Mouse (Mus musculus) right cerebral cortex, postnatal 10 days (tissue): ENCODE measurements around the gene Ak4.
A peak's percentile ranks its signal among the peaks of the same experiment; 100 is the strongest.
"Not testable (repeated sequence)": the region's sequence is repeated elsewhere in the genome, so short reads cannot be mapped to it uniquely, and the experiment has no call there.

Source experiments
- DNase-seq, 2 experiments: peaks; one replicate each; pipeline ENCODE4 v3.0.0; 2021; ENCODE audit warnings: low spot score in 2 of 2

Gene Ak4

DNA sequence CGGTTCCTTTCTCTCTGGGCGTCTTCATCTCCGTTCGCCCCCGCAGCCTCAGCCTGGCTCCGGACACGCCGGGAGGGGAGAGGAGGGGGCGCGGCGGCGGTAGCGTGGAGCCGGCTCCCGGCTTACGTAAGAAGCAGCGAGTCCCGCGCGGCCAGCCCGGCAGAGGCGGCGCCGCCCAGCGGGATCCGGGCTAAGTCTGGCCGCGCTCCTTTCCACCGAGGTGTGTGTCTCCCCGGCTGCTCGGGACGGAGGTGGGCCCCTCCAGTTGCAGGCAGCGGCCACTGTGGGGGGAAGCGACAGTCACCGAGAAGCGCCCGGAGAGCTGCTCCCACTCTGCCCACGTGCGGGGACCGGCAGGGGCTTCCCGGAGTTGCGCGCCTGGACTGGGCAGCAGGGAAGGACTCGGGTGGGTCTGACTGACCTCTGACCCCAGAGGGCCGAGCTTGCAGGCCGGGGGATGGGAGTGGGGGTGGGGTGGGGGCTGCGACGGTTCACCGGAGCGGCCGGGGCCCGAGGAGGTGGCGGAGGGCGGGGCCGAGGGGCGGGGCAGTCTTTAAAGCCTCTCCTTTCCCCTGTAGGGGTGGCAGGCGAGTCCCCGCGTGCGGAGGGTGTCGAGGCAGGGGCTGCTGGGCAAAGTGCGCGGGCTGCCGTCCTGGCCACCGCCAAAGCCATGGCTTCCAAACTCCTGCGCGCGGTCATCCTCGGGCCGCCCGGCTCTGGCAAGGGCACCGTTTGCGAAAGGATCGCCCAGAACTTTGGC lies at the start of gene Ak4:
Gene Ak4, plus strand, starts transcription at position 127 of the 760 bp plus-strand sequence.
- DNase-seq: peak; percentile 57 to 61

DNA sequence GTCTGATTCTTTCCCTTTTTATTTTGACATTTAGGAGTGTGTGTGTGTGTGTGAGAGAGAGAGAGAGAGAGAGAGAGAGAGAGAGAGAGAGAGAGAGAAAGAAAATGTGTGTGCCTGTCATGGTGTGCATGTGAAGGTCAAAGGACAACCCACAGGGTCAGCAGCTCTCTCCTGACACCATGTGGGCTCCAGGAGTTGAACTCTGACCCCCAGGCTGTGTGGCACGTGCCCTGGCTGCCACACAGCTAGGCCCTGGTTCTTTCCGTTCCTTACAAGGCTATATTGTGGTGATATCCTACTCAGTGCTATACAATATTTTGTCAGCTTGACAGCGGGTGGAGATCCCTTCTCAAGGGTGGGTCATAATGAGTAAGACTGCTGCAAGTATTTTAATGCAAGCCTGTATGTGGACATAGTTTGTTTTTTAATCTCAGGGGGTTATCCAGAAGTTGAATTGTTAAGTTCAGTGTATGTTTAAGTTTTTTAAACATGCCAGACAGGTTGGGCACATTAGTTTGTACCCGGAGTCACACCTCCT lies 49.3 kb upstream of the Ak4 start:
- no peak for DNase-seq

DNA sequence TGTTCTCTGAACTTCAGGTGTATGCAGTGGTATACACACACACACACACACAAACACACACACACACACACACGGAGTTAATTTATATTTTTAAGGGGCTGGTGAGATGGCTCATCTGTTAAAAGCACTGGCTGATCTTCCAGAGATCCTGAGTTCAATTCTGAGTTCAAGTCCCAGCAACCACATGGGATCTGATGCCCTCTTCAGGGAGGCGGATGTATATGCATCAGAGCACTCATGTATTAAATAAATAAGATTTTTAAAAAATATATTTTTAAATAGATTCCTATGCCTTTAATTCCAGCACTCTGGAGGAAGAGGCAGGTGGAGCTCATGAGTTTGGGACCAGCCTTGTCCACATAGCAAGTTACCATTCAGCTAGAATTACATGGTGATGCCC lies 46.8 kb upstream of the Ak4 start:
- DNase-seq: no peak

DNA sequence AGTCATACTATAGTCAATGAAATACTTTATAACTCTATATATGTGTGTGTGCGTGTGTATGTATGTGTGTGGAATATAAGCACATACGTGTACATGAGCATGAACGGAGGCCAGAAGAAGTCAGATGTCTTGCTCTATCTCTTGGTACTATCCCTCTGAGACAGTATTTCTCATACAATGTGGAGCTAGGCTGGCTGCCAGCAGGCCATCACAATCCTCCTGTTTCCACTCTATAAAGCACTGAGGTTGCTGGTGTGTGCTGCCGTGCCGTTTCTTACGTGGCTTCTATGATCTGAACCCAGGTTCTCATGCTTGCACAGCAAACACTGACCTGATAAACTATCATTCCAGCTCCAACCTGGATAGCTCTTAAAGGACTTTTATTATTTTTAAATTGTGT lies 46.3 kb upstream of the Ak4 start:
- DNase-seq: peak in 1 of 2 experiments; percentile 34

DNA sequence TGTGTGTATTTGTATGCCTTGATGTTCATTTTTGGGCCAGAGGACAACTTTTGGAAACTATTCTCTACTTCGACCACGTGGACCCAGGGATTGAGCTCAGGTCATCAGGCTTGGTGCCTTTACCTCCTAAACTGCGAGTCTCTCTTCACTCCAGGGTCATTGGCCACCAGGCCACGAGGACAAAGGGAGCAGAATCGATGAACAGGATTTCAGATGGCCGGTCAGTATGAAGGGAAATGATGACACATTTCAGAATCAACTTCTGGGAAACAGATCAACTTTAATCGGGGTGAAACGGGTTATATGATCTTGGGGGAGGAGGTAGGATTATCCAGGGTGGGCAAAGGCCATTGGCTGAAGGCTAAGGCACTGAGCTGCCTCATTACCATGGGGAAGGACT lies 45.0 kb upstream of the Ak4 start:
- DNase-seq: no peak

DNA sequence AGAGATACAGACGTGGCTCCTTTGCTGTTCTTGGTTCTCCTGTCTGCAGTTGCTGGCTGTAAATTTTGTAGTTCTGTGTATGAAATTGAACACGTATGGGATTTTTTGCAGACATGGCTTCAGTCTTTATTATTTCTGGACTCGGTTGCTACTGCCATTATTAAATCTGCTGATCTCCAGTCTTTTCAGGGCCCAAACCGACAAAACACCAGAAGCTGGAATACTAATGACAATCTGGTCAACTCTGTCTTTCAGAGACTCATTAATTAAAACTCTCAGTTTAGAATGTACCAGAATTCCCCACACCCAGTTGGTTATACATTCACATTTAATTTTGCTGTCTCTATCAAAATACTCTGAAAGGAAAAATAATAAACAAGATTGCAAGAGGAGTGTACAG lies 42.2 kb upstream of the Ak4 start:
- no peak for DNase-seq

DNA sequence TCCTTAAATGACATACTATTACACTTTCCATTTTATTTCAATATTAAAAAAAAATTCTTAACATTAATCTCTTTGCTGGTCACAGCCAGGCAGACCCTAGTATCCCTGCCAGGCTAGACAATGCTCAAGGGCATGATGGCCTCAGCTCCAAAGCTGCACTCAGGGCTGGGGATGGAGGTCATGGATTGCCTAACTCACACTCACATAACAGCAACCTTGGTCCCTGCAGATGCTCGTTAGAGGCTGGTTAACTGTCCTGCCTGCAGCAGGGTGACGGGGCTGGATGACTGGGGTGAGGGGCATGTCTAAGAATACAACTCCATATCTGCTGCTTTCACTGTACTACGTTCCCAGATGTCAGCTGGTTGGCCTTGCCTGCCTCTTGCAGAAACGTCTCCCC lies 40.8 kb upstream of the Ak4 start:
- no peak for DNase-seq

DNA sequence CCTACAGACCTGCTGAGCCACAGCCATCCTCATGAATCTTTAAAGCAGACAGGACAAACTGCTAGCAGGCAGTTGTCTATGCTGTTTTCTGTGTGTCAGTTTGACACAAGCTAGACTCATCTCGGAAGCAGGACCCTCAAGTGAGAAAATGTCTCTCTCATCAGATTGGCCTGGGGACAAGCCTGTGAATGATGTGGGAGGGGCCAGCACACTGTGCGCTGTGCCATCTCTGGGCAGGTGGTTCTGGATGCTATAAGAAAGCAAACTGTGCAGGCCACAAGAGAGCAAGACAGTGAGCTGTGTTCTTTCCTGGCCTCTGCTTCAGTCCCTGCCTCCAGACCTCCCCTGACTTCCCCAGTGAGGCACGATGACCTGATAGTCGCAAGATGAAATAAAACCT lies 40.3 kb upstream of the Ak4 start:
- no peak for DNase-seq

DNA sequence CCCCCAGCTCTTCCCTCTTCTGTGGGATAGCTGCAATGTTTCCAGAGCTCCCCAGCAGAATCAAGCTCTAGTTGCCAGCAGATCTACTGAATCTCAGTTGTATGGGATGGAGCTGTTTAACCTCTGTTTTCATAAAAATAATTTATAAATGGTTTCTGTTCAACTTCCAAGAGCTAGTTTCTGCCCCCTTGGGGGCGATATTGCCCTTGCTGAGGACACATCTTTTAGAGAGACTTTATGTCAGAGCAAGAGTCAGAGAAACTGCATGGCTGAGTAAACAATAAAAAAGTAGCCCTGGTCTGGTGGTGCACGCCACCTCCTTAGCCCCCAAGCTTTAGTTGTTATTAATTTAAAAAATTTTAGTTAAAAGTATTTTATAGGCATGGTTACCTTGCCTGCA lies 34.1 kb upstream of the Ak4 start:
- no peak for DNase-seq

DNA sequence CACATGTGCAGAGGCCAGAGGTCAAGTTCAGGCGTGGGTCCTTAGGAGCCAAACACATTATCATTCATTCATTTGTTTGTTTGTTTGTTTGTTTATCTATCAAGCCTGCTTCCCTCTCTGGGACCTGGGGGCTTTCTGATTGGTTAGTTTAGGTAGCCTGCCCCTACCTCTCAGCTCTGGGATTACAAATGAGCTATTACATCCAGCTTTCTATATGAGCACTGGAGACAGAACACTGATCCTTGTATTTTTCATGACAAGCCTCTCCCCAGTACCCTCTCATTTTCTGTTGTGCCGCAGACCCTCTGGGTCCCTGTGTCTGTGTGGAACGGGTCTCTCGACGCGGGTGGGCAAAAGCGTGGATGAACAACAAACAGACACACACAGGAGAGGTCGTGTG lies 30.8 kb upstream of the Ak4 start:
- DNase-seq: no peak

DNA sequence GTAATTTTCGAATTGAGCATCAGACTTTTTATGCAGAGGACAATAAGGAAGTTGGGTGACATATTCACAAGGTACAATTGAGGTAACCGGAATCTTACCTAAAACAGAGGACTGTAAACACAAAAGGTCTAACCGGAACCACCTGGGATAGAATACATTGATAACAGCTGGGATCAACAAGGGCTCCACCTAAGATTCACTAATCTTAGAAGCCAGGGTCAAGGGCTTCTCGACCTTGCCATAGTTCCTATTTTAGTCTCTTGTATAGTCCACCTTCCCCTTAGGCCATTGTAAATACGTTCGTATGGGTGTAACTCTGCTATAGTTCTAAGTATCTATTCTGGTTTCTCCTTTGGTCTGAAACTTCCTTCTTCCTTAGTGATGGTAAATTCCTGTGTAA lies 30.4 kb upstream of the Ak4 start:
- not testable (repeated sequence) for DNase-seq

DNA sequence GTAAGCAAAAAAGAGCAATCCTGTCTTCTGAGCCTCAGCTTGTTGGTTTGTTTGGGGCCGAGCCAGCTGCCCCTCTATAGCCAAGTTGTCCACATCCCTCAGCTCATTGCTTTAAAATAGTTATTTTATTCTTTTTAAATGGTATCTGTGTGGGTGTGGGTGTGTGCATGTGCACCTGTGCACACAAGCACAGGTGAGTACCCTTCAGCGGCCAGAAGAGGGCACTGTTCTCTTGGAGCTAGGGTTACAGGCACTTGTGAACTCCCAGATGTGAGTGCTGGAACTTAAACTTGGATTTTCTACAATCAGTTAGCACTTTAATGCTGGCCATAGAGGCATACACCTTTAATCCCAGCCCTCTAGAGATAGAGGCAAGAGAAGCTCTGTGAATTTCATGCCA lies 26.8 kb upstream of the Ak4 start:
- peak in 1 of 2 experiments; percentile 27 for DNase-seq

DNA sequence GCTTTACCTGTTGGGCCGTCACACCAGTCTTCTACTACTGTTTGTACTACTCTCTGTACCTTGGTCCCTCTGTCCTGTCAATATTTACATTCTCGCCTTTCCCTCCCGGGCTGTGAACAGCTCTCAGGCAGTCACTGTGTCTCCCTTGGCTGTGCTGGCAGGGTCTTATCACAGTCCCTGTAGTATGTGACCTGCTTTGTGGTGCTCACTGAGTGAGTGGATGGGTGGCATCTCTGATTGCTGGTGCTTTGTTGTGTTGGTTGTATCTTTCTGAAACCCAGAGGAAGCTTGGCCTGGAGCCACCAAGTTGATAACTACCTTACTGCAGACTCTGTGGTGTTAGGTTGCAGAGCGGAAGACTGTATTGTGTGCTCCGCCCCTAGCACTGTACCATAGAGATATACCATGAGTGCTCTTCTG lies 25.8 kb upstream of the Ak4 start:
- no peak for DNase-seq

DNA sequence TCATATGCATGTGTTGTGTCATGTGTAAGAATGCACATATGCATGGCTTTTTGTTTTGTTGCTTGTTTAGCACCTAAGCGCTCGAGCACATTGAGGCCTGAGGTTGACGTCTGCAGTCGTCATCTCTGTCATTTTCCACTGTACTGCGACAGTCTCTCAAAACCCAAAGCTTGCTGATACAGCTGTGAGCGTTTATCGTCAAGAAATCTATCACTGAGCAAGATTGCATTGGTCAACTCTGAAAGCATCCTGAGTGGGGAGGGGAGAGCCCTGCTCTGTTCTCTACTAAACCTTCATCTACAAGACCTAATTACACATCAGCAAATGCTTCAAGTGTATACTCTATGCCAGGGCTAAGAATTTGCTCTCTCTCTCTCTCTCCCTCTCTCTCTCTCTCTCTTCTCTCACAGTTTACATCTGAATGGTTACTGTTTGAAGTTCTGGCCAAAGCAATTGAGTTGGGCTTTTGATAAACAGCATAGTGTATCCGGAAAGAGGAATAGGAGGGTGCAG lies 24.0 kb upstream of the Ak4 start:
- DNase-seq: no peak

DNA sequence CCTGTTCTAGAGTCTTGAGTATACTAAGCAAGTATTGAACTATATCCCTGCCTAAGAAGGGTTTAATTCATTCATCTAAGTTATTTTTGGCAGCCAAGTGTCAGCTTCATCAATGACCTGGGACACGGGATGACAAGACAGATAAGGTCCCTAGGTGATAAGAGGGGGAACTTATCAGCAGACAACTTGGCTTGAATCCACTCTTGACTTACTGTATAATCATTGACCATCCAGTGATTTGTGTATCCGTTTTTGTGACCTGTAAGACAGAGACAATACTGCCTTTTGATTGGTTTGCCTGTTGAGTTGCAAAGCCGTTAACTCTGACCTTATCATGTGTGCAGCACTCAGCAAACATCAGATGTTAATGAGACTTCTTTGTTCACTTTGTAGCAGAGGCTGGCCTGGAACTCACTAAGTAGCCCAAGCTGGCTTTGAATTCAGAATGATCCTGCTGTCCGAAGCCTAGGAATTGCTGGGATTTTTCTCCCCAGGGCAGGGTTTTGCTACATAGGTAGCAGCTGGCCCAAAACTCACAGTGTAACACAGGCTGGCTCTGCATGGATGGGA lies 19.0 kb upstream of the Ak4 start:
- no peak for DNase-seq

DNA sequence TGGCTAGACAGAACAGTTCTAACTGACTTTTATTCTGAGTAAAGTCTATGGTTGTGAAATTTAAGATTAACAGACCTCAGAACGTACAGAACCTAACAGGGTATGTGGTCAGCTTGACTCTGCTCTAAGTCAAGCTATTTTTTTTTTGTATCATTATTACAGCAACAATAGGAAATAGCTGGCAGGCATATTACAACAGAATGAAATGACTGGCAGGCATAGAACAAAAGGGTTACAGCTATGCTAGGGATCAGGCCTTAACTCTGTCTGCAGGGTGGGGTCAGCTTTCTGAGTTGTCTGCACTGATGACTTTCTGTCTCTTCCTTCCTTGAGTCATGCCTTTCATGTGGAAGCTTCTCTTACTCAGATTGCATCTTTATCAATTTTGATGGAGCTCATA lies 17.1 kb upstream of the Ak4 start:
- no peak for DNase-seq

DNA sequence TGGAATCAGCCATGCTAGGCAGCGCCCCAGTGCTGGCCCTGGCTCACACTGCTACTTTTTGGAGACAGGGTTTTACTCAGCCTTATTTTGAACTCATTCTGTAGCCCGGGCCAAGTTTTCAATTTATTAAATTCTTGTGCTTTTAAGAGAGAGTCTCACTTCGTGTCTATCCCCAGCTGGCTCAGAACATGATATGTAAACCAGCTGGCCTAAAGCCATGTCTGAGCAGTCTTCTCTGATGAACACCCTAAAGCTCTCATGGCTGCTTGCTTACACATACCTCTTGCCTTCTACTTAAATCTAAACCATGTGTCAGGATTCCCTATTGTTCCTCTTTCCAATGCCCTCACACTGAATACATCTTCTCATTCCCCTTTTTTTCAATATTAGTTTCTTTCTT lies 14.2 kb upstream of the Ak4 start:
- peak; percentile 45 to 61 for DNase-seq

DNA sequence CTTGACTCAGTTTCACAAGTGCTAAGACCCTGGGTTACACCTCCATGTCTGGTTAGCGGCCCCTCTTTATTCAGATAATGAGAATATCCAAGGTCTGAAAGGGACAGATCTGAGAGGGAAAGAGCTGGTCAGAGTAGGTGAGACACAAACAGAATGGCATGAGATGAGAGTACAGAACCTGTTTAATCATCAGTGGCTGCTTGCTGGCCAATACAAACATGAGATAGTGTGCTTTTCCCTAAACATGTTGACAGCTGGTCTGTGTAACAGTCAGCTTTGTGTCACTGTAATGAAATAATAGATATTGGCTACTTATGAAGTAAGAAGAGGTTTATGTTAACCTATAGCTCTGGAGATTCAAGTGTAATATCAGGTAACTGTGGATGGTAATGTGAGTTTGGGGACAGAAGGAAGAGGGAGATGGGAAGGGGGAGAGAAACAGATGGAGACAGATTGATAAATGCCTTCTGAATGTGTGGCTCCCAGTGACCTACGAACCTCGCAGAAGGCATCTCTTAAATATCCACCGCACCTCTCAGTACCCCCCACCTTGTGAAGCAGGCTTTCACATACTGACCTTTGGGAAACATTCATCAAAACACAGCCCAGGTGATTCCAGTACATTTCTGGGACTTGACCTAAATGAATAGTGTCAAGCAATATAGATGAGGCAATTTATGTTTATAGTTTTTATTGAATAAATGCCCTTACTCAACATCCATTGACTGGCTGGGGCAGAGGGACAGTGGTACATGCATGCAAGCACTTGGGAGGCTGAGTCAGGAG lies 12.5 kb upstream of the Ak4 start:
- DNase-seq: no peak

DNA sequence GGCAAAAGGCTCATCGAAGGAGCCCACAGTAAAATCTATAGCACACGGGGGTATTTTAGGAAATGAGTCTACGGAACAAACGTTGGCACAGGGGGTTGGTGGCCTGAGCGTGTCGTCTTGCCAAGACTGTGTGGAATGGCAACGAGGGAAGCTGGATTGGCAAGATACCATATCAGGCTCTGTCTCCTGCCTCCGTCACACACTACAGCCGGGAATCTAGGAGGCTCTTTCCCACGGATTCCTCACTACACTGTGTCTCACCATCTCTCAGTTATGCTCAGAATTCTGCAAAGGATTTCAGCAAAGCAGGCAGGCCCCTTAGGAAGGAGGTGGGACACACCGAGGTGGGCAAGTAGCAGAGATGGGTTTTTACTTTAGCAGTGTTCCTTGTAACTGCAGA lies 2.1 kb upstream of the Ak4 start:
- DNase-seq: no peak

DNA sequence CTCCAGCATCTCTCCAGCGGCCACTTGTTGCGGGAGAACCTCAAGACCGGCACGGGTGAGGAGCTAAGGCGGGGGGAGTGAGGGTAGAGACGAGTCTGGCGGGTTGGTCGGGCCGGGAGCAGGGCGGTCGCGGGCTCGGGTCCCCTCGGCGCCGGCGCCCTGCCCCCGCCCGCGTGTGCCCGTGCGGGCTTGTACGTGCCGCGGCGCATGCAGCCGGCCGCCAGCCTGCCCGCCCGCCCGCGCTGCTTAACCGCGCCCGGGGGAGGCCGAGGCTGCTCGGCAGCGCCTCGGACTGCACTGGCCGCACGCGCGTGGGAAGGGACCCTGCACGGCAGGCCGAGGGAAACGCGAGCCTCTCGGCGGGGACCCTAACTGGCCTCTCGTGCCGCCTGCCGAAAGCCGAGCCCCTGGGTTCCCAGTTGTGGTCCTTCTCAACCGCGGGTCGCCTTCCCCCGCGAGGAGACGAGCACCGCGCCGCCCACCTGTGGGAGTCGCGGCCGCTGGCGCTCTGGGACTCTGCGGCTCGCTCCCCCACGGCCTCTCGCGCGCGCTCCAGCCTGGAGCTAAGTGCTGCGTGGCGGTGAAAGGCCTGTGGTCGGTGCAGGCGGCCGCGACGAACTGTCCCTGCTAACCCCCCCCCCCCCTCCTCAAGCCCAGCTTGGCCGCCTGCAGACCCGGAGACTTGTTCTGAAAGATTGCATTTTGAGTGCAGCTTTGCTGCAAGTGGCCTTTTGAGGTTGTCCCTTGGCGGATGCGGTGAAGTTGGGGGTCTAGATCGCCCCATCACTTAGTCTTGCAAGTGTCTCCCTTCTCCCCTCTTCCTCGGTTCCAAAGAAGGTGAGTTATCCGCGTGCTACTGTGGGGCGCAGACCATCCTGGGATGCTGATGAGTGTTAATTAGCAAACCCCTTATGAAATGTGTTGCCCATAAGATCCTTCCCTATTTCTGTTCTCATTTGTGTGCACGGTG lies 1.1 kb downstream of the Ak4 start:
- DNase-seq: no peak

DNA sequence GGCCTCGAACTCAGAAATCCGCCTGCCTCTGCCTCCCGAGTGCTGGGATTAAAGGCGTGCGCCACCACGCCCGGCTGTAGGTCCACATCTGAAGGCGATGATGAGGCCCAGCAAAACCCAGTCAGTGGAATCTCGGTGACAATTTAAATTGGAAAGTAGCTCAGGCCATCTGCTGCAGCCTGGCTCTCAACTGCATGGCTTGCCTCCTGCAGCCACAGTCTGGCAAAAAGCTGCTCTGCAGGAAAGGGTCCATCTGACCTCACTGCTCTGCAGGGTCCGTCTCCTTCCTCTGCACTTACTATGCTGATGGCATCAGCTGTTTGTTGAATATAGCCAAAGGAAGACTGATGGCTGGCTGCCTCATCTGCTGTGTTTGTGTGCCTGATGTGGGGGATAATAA lies 3.9 kb downstream of the Ak4 start:
- no peak for DNase-seq
